Mouse (Mus musculus): ENCODE results near the gene Map2k5.

Map2k5 gene

GRCm38 (mm10) chr9:63263188-63263587 lies 114.5 kb downstream of the Map2k5 start:
- no peak for DNase-seq (ENCODE audit: low read depth, low spot score)

GRCm38 (mm10) chr9:63258768-63259167 lies 118.9 kb downstream of the Map2k5 start:
- peak; percentile 59 for DNase-seq (ENCODE audit: low read depth, low spot score)

- no peak for DNase-seq (ENCODE audit: low read depth, low spot score)
Observed at GRCm38 (mm10) chr9:63257739-63258138, 120.0 kb downstream of the Map2k5 start.

GRCm38 (mm10) chr9:63250841-63251626 lies 126.7 kb downstream of the Map2k5 start:
- no peak for DNase-seq (ENCODE audit: low read depth, low spot score)

GRCm38 (mm10) chr9:63248095-63248787 lies 129.5 kb downstream of the Map2k5 start:
- DNase-seq (ENCODE audit: low read depth, low spot score), result no peak

- peak; percentile 67 for DNase-seq (ENCODE audit: low read depth, low spot score)
Observed at GRCm38 (mm10) chr9:63246568-63247169, 131.0 kb downstream of the Map2k5 start.

GRCm38 (mm10) chr9:63241961-63242360 lies 135.7 kb downstream of the Map2k5 start:
- no peak for DNase-seq (ENCODE audit: low read depth, low spot score)

GRCm38 (mm10) chr9:63241241-63241640 lies 136.5 kb downstream of the Map2k5 start:
- DNase-seq (ENCODE audit: low read depth, low spot score), result no peak

- DNase-seq (ENCODE audit: low read depth, low spot score), result no peak
Observed at GRCm38 (mm10) chr9:63234356-63234755, 143.3 kb downstream of the Map2k5 start.

- DNase-seq (ENCODE audit: low read depth, low spot score), result no peak
Observed at GRCm38 (mm10) chr9:63230289-63230688, 147.4 kb downstream of the Map2k5 start.

- no peak for DNase-seq (ENCODE audit: low read depth, low spot score)
Observed at GRCm38 (mm10) chr9:63229124-63229523, 148.6 kb downstream of the Map2k5 start.

GRCm38 (mm10) chr9:63222161-63222560 lies 155.5 kb downstream of the Map2k5 start:
- no peak for DNase-seq (ENCODE audit: low read depth, low spot score)

- DNase-seq (ENCODE audit: low read depth, low spot score), result no peak
Observed at GRCm38 (mm10) chr9:63219851-63220250, 157.9 kb downstream of the Map2k5 start.

GRCm38 (mm10) chr9:63215031-63215430 lies 162.7 kb downstream of the Map2k5 start:
- no peak for DNase-seq (ENCODE audit: low read depth, low spot score)

GRCm38 (mm10) chr9:63206769-63207276 lies 170.9 kb downstream of the Map2k5 start:
- DNase-seq (ENCODE audit: low read depth, low spot score), result no peak

- DNase-seq (ENCODE audit: low read depth, low spot score), result no peak
Observed at GRCm38 (mm10) chr9:63203461-63203860, 174.2 kb downstream of the Map2k5 start.

GRCm38 (mm10) chr9:63201376-63202323 lies 176.1 kb downstream of the Map2k5 start:
- no peak for DNase-seq (ENCODE audit: low read depth, low spot score)

- DNase-seq (ENCODE audit: low read depth, low spot score), result peak; percentile 33
Observed at GRCm38 (mm10) chr9:63197252-63197651, 180.4 kb downstream of the Map2k5 start.

GRCm38 (mm10) chr9:63196114-63196682 lies 181.5 kb downstream of the Map2k5 start:
- DNase-seq (ENCODE audit: low read depth, low spot score), result no peak

- no peak for DNase-seq (ENCODE audit: low read depth, low spot score)
Observed at GRCm38 (mm10) chr9:63195523-63195922, 182.2 kb downstream of the Map2k5 start.

- peak; percentile 0 for DNase-seq (ENCODE audit: low read depth, low spot score)
Observed at GRCm38 (mm10) chr9:63194791-63195190, 182.9 kb downstream of the Map2k5 start.

Data from telencephalon, adult 2 months (tissue).